Mouse (Mus musculus) adrenal gland, adult 18-20 months (tissue): ENCODE data around the gene 1520401A03Rik. TPM values are rescaled to one million over a fixed set of nuclear protein-coding genes. Genes with fewer than 3 reads are reported as not detected.

Source experiments
- DNase-seq, 2 experiments: peaks; one replicate each; pipeline ENCODE4 v3.0.0; 2021 to 2022; ENCODE audit warnings: low spot score in 2 of 2
- total RNA-seq, 2 experiments: library from RNA; stranded (reverse); gene quantifications; 1 replicate in 1 of 2; 2 replicates in 1 of 2; pipeline ENCODE4 v1.2.3; 2021

1520401A03Rik gene
- total RNA-seq, 2 experiments from 2014 or later: 2.2 to 6.7 TPM

DNA sequence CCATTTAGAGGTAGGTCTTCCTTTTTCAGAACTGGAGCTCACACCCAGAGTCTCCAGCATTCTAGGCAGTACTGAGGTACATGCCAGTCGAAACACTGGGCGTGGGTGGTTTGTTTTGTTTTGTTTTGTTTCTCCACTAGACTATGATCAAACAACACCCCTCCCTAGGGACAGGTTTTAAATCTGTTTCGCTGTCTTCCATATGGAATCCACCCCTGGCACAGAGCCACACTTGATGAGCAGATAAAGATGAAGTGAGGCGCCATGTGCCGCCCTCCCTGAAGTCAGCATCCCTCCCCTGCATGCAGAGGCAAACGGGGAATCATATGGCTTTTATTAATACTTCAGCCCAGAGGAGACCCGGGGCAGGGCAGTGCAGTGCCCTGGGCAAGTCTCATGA lies 17.8 kb downstream of the 1520401A03Rik start:
- DNase-seq: no peak

DNA sequence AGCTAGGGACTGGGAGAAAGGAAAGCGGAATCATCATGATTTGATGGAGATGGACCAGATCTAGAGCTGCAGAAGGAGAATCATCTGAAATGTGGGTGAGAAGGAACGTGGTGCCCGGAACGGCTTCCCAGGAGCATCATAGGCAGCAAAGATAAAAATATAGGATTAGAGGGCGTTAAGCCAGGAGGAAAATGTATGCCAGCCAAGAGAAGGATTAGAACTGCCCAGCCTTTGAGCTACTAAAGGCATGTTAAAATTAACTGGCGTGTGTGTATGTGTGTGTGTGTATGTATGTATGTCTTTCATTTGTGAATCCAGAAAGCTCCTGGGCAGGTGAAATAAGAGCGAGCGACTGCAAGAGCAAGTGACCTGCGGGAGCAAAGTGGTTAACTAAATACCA lies 19.3 kb downstream of the 1520401A03Rik start:
- DNase-seq: no peak

DNA sequence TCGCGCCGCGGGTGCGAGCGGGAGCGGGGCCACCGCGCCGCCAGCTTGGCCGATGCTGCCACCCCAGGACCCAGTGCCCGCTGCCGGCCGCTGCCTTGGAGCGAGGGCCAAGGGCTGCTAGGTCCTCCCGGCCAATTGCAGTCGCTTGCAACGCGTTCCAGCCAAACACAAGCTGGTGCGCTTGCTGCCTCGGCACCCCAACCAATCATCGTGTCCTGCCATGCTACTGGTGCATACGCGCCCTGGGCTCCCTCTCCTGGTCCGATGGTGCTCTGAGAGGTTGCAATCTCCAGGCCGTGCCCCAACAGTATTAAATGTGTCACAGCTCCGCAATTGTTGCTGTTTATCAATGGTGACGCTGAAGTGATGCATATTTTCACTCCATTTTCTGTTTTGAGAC lies 22.5 kb downstream of the 1520401A03Rik start:
- DNase-seq: peak; percentile 83

DNA sequence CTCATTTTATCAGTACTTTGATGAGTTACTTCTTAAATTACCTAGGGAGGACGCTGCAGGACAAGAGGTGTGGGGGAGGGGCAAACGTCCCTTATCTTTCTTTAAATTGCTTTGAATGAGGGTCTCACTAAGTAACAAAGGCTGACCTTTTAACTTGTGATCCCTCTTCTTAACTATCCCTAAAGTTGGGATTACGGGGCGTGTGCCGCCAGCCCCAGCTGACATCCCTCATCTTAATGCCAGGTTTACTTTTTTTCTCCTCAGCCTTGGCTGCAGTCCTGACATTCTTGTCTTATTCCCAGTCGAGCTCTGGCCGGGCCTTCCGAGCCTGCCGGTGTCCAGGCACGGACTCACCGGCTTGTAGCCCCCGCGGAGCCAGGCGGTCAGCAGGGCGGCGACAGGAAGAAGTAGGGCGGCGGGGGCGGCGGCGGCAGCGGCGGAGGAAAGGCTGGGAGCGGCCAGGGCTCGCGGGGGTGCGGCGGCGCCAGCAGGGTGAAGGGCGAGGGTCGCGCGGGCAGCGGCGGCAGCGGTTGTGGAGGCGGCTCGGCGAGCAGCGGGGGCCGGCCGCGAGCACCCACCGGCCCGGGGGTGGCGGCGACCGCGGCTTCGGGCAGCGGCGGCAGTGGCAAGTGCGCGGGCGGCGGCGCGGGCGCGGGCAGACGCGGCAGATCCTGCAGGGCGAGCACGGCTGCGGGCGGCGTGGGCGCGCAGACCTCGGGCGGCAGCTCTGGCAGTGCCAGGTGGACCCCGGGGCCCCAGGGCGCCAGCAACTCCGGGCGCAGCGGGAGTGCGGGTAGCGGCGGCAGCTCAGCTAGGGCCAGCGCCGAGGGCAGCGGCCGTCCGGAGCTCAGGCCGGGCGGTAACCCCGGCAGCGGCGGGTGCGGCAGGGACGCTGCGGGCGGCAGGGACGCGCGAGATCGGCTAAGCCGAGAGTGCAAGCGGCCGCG lies 23.2 kb downstream of the 1520401A03Rik start:
- DNase-seq: peak; percentile 45 to 62

DNA sequence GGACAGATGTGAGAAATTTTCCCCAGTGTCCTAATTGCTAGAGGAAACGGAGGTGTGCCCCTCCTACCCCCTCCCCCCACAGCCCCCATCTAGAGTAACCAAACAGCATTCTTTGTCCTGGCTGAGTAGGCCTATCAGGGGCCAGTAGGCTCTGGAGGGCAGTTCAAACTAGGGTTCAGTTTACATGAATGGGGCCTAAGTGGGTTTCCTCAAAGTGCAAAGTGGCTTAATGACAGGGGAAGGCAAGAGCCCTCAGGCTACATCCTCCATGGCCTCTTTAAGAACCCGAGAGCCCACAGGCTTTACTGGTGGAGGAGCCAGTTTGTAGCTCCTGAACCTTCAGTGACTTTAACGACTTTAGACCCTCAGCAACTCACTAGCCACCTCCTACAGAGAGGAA lies 26.8 kb downstream of the 1520401A03Rik start:
- DNase-seq: no peak

DNA sequence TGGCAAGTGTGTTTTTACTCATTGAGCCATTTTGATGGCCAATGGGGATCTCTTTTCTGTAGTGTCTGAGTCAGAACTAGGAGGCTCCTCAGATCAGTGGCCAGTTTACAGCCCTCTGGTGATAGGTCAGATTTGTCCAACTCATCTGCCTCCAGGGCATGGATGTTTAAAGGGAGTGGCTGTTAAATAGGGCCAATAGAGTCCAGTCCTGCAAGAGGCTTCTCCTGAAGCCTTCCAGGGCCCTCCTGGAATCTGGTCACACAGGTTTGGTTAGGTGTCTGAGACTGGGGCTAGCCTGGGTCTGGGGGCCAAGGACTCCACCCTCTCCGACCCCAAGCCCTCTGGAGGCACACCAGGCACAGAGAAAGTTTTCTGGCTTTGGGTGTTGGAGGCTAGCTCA lies 28.1 kb downstream of the 1520401A03Rik start:
- no peak for DNase-seq

DNA sequence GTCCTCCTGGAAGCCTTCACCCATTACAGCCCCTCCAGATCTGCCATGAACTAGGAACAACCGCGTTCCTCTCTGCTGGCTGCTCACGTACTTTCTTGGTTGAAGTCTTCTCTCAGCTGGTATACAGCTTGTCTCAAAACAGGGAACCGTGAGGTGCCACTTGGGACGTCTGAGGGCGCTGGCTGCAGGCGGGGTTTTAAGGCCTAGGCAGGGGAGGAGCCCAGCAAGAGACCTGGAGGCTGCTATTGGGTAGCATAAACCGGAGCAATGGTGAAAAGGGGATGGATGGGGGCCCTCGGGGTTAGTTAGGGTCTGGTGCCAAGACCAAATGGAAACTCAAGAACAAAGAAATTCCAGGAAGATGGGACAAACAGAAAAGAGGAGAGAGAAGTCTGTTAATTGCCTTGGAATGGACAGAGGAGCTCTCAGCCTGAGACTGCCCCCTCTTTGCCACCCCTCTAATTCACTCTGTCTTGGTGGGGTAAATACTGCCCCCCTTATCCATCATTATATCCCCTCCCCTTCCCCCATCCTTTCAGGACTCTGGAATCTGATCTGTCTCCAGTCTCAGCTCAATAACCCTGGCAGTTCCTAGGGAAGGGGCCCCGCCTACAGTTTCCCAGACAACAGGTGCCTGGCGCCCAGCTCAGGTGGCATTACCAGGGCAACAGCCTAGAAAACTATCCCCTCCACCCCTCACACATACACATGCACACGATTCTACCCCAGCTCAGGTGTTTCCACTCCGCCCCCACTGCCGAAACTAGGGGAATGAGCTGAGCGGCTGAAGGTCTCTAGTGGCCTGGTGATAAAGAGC lies 38.5 kb downstream of the 1520401A03Rik start, which contains the start of gene Cldn9:
Gene Cldn9, minus strand, starts transcription at position 171 of the 817 bp plus-strand sequence.
- no peak for DNase-seq

DNA sequence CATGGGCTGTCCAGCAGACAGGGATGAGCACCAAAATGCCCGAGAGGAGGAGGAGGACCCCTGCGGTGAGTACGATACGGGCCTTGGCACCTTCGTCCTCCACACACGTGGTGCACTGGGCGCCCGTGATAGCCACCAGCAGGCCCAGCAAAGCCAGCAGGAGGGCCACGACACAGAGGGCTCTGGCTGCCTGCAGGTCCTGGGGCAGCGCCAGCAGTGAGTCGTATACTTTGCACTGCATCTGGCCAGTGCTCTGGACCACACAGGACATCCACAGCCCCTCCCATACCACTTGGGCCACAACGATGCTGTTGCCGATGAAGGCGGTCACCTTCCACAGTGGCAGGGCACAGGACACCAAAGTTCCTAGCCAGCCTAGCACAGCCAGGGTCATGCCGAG lies 39.4 kb downstream of the 1520401A03Rik start:
- DNase-seq: no peak

DNA sequence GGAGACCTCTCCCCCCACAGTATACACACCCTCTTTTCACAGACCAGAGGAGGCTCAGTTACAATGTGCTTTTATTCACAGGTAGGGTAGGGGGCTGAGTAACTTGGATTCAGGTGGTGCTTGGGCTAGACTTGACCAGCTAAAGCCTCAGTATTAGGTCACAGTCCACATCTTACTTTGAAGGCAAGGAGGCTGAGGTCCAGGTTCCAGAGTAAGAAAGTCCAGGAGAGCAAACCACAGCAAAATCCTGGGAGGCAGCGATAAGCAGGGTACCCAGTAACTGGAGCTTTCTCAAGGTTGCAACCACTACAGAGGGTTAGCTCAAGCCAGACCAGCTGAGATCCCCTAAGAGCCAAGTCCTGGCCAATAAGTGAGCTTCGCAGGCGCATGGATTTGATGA lies 40.1 kb downstream of the 1520401A03Rik start:
- DNase-seq: no peak

DNA sequence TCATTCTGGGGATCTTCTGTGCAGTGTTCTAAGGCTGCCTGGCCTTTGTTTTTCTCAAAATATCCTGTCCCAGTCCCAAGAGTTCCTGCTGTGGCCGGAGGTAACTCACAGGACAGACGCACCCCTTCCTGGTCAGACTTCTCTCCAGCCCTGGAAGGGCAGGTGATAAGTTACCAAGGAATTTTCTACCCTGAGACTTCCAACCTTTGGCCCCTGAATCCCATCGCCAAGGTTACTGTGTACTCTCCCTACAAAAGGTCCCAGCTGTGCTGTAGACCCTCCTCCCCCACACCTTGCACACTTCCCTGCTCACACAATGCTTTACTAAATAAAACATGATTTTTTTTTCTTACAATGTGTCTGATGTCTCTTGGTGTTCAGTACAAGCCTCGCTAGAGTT lies 40.5 kb downstream of the 1520401A03Rik start:
- no peak for DNase-seq

DNA sequence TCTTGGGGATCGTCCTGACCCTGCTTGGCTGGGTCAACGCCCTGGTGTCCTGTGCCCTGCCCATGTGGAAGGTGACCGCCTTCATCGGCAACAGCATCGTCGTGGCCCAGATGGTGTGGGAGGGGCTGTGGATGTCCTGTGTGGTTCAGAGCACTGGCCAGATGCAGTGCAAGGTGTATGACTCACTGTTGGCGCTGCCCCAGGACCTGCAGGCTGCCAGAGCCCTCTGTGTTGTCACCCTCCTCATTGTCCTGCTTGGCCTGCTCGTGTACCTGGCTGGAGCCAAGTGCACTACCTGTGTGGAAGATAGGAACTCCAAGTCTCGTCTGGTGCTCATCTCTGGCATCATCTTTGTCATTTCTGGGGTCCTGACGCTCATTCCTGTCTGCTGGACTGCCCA lies 41.5 kb downstream of the 1520401A03Rik start:
- peak in 1 of 2 experiments; percentile 33 for DNase-seq

DNA sequence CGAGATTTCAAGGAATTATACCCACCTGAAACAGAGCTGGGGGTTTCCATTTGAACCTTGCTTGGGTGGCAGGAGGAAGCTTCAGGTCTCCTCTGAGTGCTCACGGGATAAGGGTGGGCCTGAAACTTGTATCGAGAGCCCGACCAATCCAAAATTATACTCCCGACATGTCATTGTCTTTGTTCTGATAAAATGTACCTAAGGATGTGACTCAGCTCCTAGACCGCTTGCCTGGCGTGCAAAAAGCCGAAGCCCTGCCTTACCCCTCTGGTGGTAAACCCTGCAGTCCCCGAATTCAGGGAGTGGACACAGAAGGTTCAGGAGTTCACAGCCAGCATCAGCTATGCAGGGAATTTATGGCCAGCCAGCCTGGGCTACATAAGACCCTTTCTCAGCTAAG lies 42.2 kb downstream of the 1520401A03Rik start:
- DNase-seq: no peak

DNA sequence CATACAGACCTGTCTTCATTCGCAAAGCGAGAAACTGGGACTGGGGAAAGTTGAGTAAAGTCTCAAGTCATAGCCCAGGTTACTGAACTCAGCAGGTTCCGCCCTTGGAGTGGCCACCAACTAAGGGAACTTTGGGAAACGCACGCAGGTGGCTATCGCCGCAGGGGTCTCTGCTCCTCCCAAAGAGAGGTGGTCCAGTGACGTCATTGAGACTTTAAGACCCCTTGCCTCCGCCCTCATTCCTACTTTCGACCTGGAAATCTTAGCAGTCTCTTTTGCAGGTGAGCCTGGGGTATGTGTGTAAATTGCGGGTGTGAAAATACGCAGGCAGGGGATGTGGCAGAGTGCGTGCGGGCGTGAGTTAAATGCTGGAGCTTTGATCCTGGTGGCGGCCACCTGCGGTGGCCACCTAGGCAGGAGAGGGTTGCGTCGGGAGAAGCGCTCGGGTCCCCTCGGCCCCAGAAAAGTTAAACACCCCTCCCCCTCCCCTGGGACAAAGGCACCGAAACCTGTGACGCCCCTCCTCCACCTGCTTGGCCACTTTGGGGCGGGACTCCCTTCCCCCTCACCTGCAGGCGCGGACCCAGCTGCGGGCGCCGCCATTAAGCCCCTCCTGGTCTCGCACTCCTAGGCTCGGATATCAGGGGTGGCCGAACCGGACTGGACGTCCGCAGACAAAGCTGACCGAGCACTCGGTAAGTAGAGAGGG lies 43.3 kb downstream of the 1520401A03Rik start, which contains the start of gene Cldn6:
Gene Cldn6, plus strand, starts transcription at position 123 of the 709 bp plus-strand sequence.
- no peak for DNase-seq

DNA sequence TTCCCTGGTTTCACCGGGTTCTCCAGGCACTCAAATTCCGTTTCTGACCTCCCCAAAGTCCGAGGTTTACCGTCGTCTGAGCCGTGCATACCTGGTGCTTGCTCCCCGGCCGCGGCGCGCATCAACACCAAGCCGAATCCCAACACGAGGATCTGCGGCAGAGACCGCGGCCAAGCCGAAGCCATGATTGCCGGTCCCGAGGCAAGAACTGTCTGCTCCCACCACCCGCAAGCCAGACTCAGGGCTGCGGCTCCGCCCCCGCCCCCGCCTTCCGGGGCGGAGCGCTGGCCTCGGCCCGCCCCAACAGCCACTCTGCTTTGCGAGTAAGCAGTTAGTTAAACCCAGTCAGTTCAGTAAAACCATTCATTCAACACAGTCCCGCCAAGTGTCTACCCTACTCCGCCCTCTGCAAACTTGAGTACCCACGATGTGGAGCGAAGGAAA lies 45.3 kb downstream of the 1520401A03Rik start, which contains the start of gene Tnfrsf12a:
Gene Tnfrsf12a, minus strand, starts transcription at position 233 of the 444 bp plus-strand sequence.
- DNase-seq: peak; percentile 86 to 88

DNA sequence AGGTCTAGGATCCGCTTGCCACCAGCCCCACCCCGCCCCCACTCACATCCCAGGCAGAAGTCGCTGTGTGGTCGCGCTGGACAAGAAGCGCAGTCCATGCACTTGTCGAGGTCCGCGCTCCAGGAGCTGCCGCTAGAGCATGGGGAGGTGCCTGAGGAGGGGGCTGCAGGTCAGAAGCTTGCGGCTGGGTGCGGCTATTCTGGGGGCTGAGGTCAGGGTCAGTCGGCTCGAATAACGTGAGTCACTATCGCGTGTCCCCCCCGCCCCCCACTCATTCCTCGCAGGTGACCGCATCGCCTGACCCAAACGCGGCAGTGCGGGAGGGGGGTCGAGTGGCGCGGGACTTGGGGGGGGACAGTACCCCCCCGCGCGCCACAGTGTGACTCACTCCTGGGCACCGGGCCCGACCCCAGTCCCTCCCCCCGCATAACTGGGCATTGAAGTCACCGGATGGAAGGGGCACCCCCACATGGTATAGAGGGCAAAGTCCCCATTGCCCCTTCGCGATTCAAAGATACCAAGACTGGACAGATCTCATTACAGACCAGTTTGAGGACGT lies 46.0 kb downstream of the 1520401A03Rik start:
- DNase-seq: peak; percentile 83 to 85

DNA sequence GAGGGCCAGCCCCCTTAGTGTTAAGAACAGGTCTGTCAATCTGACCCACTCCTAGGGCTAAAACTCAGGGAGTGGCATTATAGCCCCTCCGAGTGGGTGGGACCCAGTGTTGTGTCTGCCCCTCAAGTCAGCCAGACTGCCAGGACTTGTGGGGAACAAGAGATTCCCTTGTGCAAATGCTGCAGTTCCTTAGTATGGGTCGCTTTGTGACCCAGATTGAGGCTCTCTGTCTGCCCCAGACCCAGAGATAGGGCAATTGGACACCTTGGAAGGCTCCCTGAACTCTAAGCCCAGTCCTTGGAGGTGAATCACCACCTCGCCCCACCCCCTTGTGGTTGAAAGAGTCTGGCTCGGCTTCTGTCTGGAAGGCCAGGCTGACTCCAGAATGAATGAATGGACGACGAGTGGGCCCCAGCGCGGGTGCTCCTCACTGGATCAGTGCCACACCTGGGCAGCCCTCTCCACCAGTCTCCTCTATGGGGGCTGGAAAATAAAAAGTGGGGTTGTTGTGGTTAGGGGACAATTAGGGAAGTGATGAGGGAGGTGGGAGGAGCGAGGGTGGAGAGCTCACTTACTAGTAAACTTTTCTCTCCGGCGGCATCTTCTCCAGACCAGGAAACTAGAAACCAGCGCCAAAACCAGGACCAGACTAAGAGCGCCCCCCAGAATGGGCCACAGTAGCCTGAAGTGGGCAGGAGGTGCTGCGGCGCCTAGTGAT lies 46.9 kb downstream of the 1520401A03Rik start:
- peak; percentile 69 to 79 for DNase-seq

DNA sequence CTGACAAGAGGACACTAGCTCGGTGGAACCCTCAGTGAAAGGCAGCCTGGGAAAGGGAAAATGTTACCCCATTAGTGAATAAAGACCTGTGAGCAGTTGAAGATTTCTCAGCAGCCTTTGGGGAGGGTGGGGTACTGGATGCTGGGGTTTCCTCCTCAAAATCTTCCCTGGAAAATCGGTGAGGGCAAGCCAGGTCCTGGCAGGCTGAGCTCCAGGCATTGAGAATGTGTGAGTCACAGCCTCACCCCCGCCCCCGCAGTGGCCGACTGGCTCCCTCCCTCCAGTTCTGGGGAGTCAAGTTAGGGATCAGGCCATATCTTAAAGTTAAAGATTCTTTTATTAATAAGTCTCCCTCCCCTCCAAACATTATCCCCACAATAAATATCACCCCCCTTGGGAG lies 47.5 kb downstream of the 1520401A03Rik start:
- DNase-seq: peak; percentile 66 to 75

DNA sequence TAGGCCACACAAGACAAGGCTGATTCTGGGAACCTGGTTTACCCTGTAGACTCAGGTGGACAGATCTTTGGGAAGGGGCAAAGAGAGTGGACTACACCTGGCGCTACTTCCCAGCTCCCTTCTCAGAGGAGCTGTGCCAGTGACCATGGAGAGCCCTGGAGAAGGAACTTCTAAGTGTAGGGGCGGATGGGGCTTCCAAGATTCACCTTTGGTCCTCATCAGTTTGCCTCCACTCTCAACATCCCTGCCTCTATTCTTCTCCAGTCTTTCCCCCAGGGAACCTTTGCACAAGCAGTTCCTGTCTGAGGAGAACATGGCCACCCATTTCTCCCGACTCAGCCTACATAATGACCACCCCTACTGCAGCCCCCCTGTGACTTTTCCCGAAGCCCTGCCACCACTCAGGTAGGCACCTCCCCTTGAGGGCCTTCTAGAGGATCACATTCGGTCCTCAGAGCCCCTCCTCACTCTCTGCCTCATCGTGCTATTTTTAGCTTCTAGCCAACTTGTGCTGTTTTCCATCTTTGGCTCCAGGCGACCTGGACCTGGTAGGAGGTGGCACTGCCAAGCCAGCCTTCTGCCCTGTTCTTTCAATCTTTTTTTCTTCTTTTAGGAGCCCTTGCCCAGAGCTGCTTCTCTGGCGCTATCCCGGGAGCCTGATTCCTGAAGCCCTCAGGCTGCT lies 48.2 kb downstream of the 1520401A03Rik start:
- peak in 1 of 2 experiments; percentile 41 for DNase-seq

DNA sequence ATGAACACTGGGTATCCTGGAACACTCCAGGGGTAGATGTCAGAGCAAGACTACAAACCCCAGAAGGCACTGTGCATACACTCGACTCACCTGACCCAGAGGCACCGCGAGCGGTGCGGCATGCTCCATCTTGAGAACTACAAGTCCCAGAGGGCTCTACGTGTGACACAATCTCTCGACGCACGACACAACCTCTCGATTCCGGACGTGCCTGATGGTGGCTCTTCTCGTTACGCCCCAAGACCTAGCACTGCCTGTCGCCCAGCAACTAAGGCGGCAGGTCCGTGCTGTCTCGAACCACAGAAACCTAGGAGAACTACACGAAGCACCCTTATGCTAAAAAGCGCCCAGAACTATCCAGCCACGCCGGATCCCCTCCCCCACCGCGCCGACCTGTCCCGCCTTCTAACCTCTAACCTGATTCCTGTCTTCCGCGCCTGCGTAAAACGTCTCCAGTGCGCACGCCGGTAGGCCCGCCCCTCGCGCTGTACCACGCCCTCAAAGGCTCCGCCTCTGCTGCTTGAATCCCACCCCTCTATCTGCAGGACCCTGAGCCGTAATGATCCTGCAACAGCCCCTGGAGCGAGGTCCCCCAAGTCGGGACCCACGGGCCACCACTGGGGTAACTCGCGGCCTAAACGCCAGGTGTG lies 49.0 kb downstream of the 1520401A03Rik start, which contains the start of the genes Hcfc1r1 and Thoc6:
Gene Hcfc1r1, plus strand, starts transcription at position 173 of the 650 bp plus-strand sequence.
Gene Thoc6, minus strand, starts transcription at position 459 of the 650 bp plus-strand sequence.
- DNase-seq: peak; percentile 91 to 92
